Mouse (Mus musculus): ENCODE results near the gene Ino80b.

Ino80b gene

GRCm38 (mm10) chr6:83095968-83096367, 29.3 kb downstream of the Ino80b start:
- ChIA-PET CTCF (interaction anchor here in 3 of 4 experiments (0.6 to 3.2 kb wide), 11 partner anchors 9 to 634 kb away, joined by 3 to 12 read pairs (median 3); partner anchors contain the start of genes Lbx2 (in 1 of the 3) and Pcgf1 (in 1 of the 3)), POLR2A (interaction anchor here in 3 of 4 experiments (0.6 to 1.9 kb wide), 8 partner anchors 10 to 60 kb away, joined by 3 to 5 read pairs (median 4); no protein-coding TSS in a partner anchor)

GRCm38 (mm10) chr6:83092416-83093127, 32.7 kb downstream of the Ino80b start:
- POLR2A ChIA-PET = interaction anchor here (0.6 to 2.3 kb wide), 9 partner anchors 9 to 221 kb away, joined by 3 to 9 read pairs (median 5); partner anchors contain the start of genes Ccdc142 (in 2 of the 4), Gm42688 (in 2 of the 4) and Wbp1 (in 1 of the 4)
- CTCF ChIA-PET = interaction anchor here (0.7 to 1.7 kb wide), 8 partner anchors 9 to 225 kb away, joined by 3 to 7 read pairs (median 4); partner anchors contain the start of genes Ccdc142 (in 2 of the 4) and Gm42688 (in 2 of the 4)

GRCm38 (mm10) chr6:83087926-83088260, 37.3 kb downstream of the Ino80b start:
- ChIA-PET CTCF (interaction anchor here in 3 of 4 experiments (0.6 to 2.9 kb wide), 14 partner anchors 9 to 127 kb away, joined by 3 to 14 read pairs (median 4); partner anchors contain the start of genes Pcgf1 (in 3 of the 3), Ccdc142 (in 2 of the 3), Gm42688 (in 2 of the 3) and Dctn1 (in 1 of the 3)), POLR2A (interaction anchor here in 3 of 4 experiments (0.9 to 2.8 kb wide), 16 partner anchors 10 to 238 kb away, joined by 3 to 22 read pairs (median 4); partner anchors contain the start of genes Pcgf1 (in 3 of the 3), Ccdc142 (in 2 of the 3), Gm42688 (in 2 of the 3) and Aup1 (in 1 of the 3))

GRCm38 (mm10) chr6:83087205-83087925, 37.9 kb downstream of the Ino80b start:
- CTCF ChIA-PET = interaction anchor here in 3 of 4 experiments (0.6 to 2.9 kb wide), 16 partner anchors 9 to 181 kb away, joined by 3 to 14 read pairs (median 5); partner anchors contain the start of genes Pcgf1 (in 3 of the 3), Ccdc142 (in 2 of the 3), Gm42688 (in 2 of the 3) and Dctn1 (in 1 of the 3)
- POLR2A ChIA-PET = interaction anchor here in 3 of 4 experiments (0.9 to 2.8 kb wide), 18 partner anchors 9 to 238 kb away, joined by 3 to 22 read pairs (median 4); partner anchors contain the start of genes Ccdc142 (in 3 of the 3), Gm42688 (in 3 of the 3), Pcgf1 (in 3 of the 3) and Aup1 (in 1 of the 3)

- ChIA-PET CTCF (interaction anchor here in 3 of 4 experiments (0.6 to 2.9 kb wide), 15 partner anchors 8 to 180 kb away, joined by 3 to 14 read pairs (median 5); partner anchors contain the start of genes Ccdc142 (in 2 of the 3), Gm42688 (in 2 of the 3), Pcgf1 (in 2 of the 3) and Dctn1 (in 1 of the 3)), POLR2A (interaction anchor here (0.6 to 2.8 kb wide), 22 partner anchors 8 to 239 kb away, joined by 3 to 22 read pairs (median 4); partner anchors contain the start of genes Ccdc142 (in 3 of the 4), Gm42688 (in 3 of the 4), Pcgf1 (in 3 of the 4) and Aup1 (in 2 of the 4))
Measured at GRCm38 (mm10) chr6:83086121-83087035, 38.9 kb downstream of the Ino80b start, which contains the start of gene Lbx2. TSS of gene Lbx2 (plus strand) at chr6:83086367.

- CTCF ChIA-PET = no interaction called here
- POLR2A ChIA-PET = interaction anchor here in 1 of 4 experiments (1.0 kb wide), 1 partner anchor 19 kb away, joined by 3 read pairs; no protein-coding TSS in a partner anchor
Measured at GRCm38 (mm10) chr6:83084477-83084876, 40.8 kb downstream of the Ino80b start.

GRCm38 (mm10) chr6:83083497-83083896, 41.7 kb downstream of the Ino80b start:
- ChIA-PET CTCF (interaction anchor here in 1 of 4 experiments (1.1 to 1.4 kb wide), 3 partner anchors 17 to 87 kb away, joined by 3 to 4 read pairs (median 3); partner anchors contain the start of genes Ccdc142 and Gm42688), POLR2A (interaction anchor here in 3 of 4 experiments (0.6 to 1.9 kb wide), 13 partner anchors 9 to 73 kb away, joined by 3 to 6 read pairs (median 4); partner anchors contain the start of genes Ccdc142 (in 1 of the 3), Dqx1 (in 1 of the 3), Gm42688 (in 1 of the 3) and Mrpl53 (in 1 of the 3))

- ChIA-PET POLR2A (interaction anchor here in 1 of 4 experiments (1.5 kb wide), 1 partner anchor 44 kb away, joined by 3 read pairs; no protein-coding TSS in a partner anchor), CTCF (interaction anchor here in 1 of 4 experiments (1.0 kb wide), 1 partner anchor 20 kb away, joined by 3 read pairs; no protein-coding TSS in a partner anchor)
Measured at GRCm38 (mm10) chr6:83080210-83080609, 45.0 kb downstream of the Ino80b start.

- ChIA-PET CTCF (interaction anchor here in 3 of 4 experiments (0.6 to 2.2 kb wide), 18 partner anchors 9 to 698 kb away, joined by 3 to 9 read pairs (median 4); partner anchors contain the start of genes Aup1 (in 1 of the 3), Ccdc142 (in 1 of the 3), Dqx1 (in 1 of the 3) and Gm42688 (in 1 of the 3)), POLR2A (interaction anchor here in 3 of 4 experiments (0.6 to 2.7 kb wide), 54 partner anchors 8 to 373 kb away, joined by 3 to 18 read pairs (median 4); partner anchors contain the start of genes Dqx1 (in 3 of the 3), Wbp1 (in 3 of the 3), Aup1 (in 2 of the 3) and Ccdc142 (in 2 of the 3))
Measured at GRCm38 (mm10) chr6:83078324-83078858, 46.8 kb downstream of the Ino80b start.

GRCm38 (mm10) chr6:83077630-83078323, 47.5 kb downstream of the Ino80b start, which contains the start of gene Pcgf1:
TSS of gene Pcgf1 (plus strand) at chr6:83077869.
- ChIA-PET CTCF (interaction anchor here in 3 of 4 experiments (0.5 to 2.2 kb wide), 19 partner anchors 10 to 717 kb away, joined by 3 to 9 read pairs (median 4); partner anchors contain the start of genes Aup1 (in 1 of the 3), Ccdc142 (in 1 of the 3), Dqx1 (in 1 of the 3) and Gm42688 (in 1 of the 3)), POLR2A (interaction anchor here in 3 of 4 experiments (0.6 to 2.7 kb wide), 54 partner anchors 9 to 373 kb away, joined by 3 to 18 read pairs (median 4); partner anchors contain the start of genes Dqx1 (in 3 of the 3), Wbp1 (in 3 of the 3), Aup1 (in 2 of the 3) and Ccdc142 (in 2 of the 3))

- ChIA-PET POLR2A (interaction anchor here (0.6 to 3.4 kb wide), 11 partner anchors 10 to 328 kb away, joined by 3 to 17 read pairs (median 3); partner anchors contain the start of genes Dqx1 (in 3 of the 4), Aup1 (in 1 of the 4), Htra2 (in 1 of the 4) and Lbx2 (in 1 of the 4)), CTCF (interaction anchor here (0.6 to 2.0 kb wide), 13 partner anchors 9 to 1269 kb away, joined by 3 to 13 read pairs (median 5); partner anchors contain the start of genes Ccdc142 (in 1 of the 4), Dqx1 (in 1 of the 4), Gm42688 (in 1 of the 4) and Loxl3 (in 1 of the 4))
Measured at GRCm38 (mm10) chr6:83074979-83075378, 50.3 kb downstream of the Ino80b start.
